Mouse (Mus musculus) lung, embryonic 15.5 days (tissue): ENCODE results near the gene Csdc2. TPM values are rescaled to one million over a fixed set of nuclear protein-coding genes. Genes with fewer than 3 reads are reported as not detected.

ENCODE experiments used
- ATAC-seq: fragments of 200-750 bp; cut with Nextera tagmentation; 2 replicates; pipeline ENCODE4 v1.8.0; 2017; ENCODE audit warnings: moderate number of reproducible peaks, borderline replicate concordance; ENCODE audit not compliant: low FRiP score, low TSS enrichment; ENCODE audit errors: extremely low read depth
- H3K27ac ChIP-seq: fragments of 300-500 bp; sonication (generic); 2 replicates; pipeline ENCODE4 v1.5.1; 2015; ENCODE audit warnings: moderate library complexity, mild to moderate bottlenecking, inconsistent platforms
- H3K27me3 ChIP-seq: fragments of 300-500 bp; sonication (generic); 2 replicates; pipeline ENCODE4 v1.6.1; 2015; ENCODE audit warnings: inconsistent platforms
- H3K36me3 ChIP-seq: fragments of 300-500 bp; sonication (generic); 2 replicates; pipeline ENCODE4 v1.6.1; 2015; ENCODE audit warnings: inconsistent platforms
- H3K4me1 ChIP-seq: fragments of 300-500 bp; sonication (generic); 2 replicates; pipeline ENCODE4 v1.6.1; 2015; ENCODE audit warnings: inconsistent platforms
- H3K4me2 ChIP-seq: fragments of 300-500 bp; sonication (generic); 2 replicates; pipeline ENCODE4 v1.6.1; 2015; ENCODE audit warnings: inconsistent platforms, mild to moderate bottlenecking, moderate library complexity
- H3K4me3 ChIP-seq: fragments of 300-500 bp; sonication (generic); 2 replicates; pipeline ENCODE4 v1.5.1; 2015; ENCODE audit warnings: mild to moderate bottlenecking, inconsistent platforms
- H3K9ac ChIP-seq: fragments of 300-500 bp; sonication (generic); 2 replicates; pipeline ENCODE4 v1.6.1; 2015; ENCODE audit warnings: inconsistent platforms
- H3K9me3 ChIP-seq: fragments of 300-500 bp; sonication (generic); 2 replicates; pipeline ENCODE4 v1.6.1; 2016; ENCODE audit warnings: inconsistent platforms
- WGBS: fragments of 180-500 bp; shearing (Covaris S2); methylation state at CpG from one replicate; pipeline ENCODE4 v1.1.7; 2015; 5-methylcytosine and 5-hydroxymethylcytosine counted together
- polyA plus RNA-seq: library from polyadenylated mRNA; unstranded; fragments of >200 nt; fragmentation: Nextera tagmentation; extraction: Ambion mirVana; gene quantifications from 2 replicates; pipeline ENCODE4 v1.2.1, GENCODE M21; 2015

Gene Csdc2
- polyA plus RNA-seq, 1 experiment from 2014 or later = 11.2 TPM

DNA sequence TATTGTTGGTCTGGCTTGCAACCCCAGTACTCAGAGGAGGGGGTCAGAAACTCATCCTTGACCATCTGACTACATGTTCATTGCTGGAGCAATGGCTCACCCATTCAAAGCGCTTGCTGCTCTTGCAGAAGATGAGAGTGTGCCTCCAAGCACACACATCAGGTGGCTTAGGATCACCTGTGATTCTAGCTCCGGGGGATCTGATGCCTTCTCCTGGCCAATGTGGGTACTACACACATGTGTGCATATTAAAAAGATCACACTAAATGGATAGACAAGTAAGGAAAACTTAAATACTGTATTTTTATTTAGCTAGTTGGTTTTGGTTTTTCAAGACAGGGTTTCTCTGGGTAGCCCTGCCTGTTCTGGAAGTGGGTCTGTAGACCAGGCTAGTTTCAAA, 4.5 kb downstream of the Csdc2 start:
- WGBS = 87% methylated on average over 2 of the region's 2 CpGs
- Histone ChIP-seq H3K4me1 (peaks cover 22% of the 10 kb centered on the region), H3K9ac (no peak overlapping the region), H3K27me3 (peaks cover 7% of the 10 kb centered on the region; the same call in 1 of the 2 replicates), H3K4me2 (no peak overlapping the region), H3K9me3 (no peaks in the 10 kb centered on the region), H3K27ac (no peak overlapping the region), H3K36me3 (no peaks in the 10 kb centered on the region), H3K4me3 (no peak overlapping the region)
- no peak for ATAC-seq

GRCm38 (mm10) chr15:81943176-81943749, 6.7 kb downstream of the Csdc2 start:
- WGBS = 14% methylated on average over 9 of the region's 9 CpGs
- H3K4me2 ChIP-seq = no peak overlapping the region

DNA sequence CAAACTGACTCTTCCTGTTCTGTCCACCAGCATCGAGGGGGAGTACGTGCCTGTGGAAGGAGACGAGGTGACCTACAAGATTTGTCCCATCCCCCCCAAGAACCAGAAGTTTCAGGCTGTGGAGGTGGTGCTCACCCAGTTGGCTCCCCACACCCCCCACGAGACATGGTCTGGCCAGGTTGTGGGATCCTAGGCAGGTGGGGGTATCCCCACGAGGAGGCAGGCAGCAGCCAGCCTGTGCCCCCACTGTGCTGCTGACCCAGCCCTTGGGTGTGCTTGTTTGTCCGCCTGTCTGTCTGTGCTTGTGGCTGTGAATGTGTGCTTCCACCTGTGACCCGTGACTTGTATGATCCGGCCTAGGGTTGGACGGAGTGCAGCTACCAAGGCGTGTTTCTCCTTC, 12.5 kb downstream of the Csdc2 start:
- H3K27me3 ChIP-seq = no peaks in the 10 kb centered on the region
- H3K9me3 ChIP-seq = no peaks in the 10 kb centered on the region
- no peak overlapping the region for H3K27ac ChIP-seq
- H3K4me2 ChIP-seq = no peak overlapping the region
- WGBS = 69% methylated on average over 10 of the region's 10 CpGs
- H3K9ac ChIP-seq = no peak overlapping the region
- H3K4me1 ChIP-seq = no peaks in the 10 kb centered on the region
- H3K36me3 ChIP-seq = peaks cover 4% of the 10 kb centered on the region; the same call in 1 of the 2 replicates
- H3K4me3 ChIP-seq = no peak overlapping the region
- ATAC-seq = no peak

More at GRCm38 (mm10) chr15:81943176-81943749, 6.7 kb downstream of the Csdc2 start:
- H3K27me3 ChIP-seq = no peaks in the 10 kb centered on the region
- no peak for ATAC-seq
- H3K9me3 ChIP-seq = no peaks in the 10 kb centered on the region
- H3K4me1 ChIP-seq = no peaks in the 10 kb centered on the region; the same call in 1 of the 2 replicates
- H3K9ac ChIP-seq = no peak overlapping the region
- no peak overlapping the region for H3K4me3 ChIP-seq
- H3K36me3 ChIP-seq = no peaks in the 10 kb centered on the region
- no peak overlapping the region for H3K27ac ChIP-seq

DNA sequence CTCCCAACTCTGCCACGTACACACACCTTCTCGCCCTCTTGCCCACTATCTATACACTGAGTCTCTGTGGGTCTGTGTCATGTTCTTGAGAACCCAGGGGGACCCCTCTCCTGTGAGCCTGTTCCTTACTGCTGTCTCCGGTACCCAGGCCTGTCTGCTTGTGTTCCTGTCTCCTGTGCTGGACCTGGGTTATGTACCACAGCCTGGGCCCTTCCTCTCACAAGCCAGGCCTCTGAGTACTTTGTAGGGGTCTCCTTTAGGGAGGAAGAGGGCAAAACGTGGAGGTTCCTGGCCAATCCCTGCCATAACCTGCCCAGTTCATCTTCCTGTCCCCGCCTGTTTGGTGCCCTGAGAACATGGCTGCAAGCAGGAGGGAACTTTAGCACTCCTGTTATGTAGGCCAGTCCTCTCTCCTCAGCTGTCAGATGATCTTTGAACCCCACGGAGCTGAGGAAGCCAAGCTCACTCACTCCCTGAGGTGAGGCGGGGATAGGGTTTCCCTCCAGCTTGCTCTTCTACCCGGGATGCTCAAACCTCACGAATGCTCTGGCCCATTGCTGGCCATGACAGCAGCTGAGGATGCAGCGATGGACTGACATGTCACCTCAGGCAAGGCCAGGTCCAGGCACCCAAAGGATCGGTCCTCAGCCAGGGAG, 13.0 kb downstream of the Csdc2 start:
- H3K36me3 ChIP-seq = peaks cover 10% of the 10 kb centered on the region; the same call in 1 of the 2 replicates
- ATAC-seq = no peak
- no peak overlapping the region for H3K27ac ChIP-seq
- no peak overlapping the region for H3K9ac ChIP-seq
- no peaks in the 10 kb centered on the region for H3K4me1 ChIP-seq
- H3K4me2 ChIP-seq = no peak overlapping the region
- no peaks in the 10 kb centered on the region for H3K9me3 ChIP-seq
- H3K4me3 ChIP-seq = no peak overlapping the region
- no peaks in the 10 kb centered on the region for H3K27me3 ChIP-seq
- 70% methylated on average over 11 of the region's 11 CpGs for WGBS

DNA sequence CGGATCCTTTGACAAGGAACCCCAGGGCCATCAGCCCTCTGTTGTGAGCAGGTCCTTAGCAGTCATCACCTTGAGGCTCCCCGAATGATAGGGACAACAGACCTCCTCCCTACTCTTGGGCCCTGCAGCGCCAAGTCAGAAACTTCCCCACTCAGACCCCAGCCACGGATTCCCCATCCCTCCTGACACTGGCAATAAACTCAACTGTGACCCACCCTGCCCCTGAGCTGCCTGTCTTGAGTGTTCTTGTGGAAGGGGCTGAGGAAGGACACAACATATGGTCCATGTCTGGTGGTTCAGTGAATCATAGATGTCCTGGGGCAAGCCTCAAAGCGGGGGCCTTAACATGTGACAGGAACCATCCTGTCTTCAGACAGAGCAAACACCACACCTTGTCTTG, 14.2 kb downstream of the Csdc2 start:
- Histone ChIP-seq H3K4me1 (no peaks in the 10 kb centered on the region), H3K4me3 (no peak overlapping the region), H3K27me3 (no peaks in the 10 kb centered on the region), H3K9ac (no peak overlapping the region), H3K9me3 (no peaks in the 10 kb centered on the region), H3K27ac (no peak overlapping the region), H3K36me3 (peaks cover 15% of the 10 kb centered on the region), H3K4me2 (no peak overlapping the region)
- ATAC-seq = no peak
- 71% methylated on average over 5 of the region's 5 CpGs for WGBS

GRCm38 (mm10) chr15:81951159-81951558, 14.6 kb downstream of the Csdc2 start:
- no peak overlapping the region for H3K27ac ChIP-seq
- H3K9me3 ChIP-seq = no peaks in the 10 kb centered on the region
- H3K4me2 ChIP-seq = no peak overlapping the region
- H3K4me3 ChIP-seq = no peak overlapping the region
- H3K36me3 ChIP-seq = peaks cover 15% of the 10 kb centered on the region
- no peak overlapping the region for H3K9ac ChIP-seq
- H3K27me3 ChIP-seq = no peaks in the 10 kb centered on the region
- H3K4me1 ChIP-seq = no peaks in the 10 kb centered on the region
- WGBS = 73% methylated on average over 9 of the region's 9 CpGs
- no peak for ATAC-seq

DNA sequence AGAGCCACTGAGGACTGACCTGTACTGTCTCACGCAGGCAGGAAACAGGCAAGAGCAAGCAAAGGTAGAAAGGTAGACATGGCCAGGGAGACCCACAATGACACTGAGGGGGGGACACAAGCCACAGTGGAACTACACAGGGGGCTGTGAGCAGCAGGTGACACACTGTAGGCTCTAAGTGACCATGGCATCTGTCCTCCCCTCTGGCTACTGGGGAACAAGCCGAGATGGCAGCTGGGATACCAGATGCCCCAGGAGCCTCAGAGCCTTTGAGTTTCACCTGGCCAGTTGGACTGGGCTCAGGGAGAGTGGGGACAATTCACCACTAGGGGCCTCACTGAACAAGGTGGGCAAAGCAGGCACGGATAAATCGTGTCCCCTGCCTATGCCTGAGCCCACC, 15.8 kb downstream of the Csdc2 start:
- Histone ChIP-seq H3K27me3 (no peaks in the 10 kb centered on the region), H3K9me3 (no peaks in the 10 kb centered on the region), H3K27ac (no peak overlapping the region), H3K4me3 (no peak overlapping the region), H3K36me3 (peaks cover 15% of the 10 kb centered on the region), H3K9ac (no peak overlapping the region), H3K4me2 (no peak overlapping the region), H3K4me1 (no peaks in the 10 kb centered on the region)
- 78% methylated on average over 4 of the region's 4 CpGs for WGBS
- ATAC-seq = no peak

GRCm38 (mm10) chr15:81954151-81954583, 17.6 kb downstream of the Csdc2 start:
- Histone ChIP-seq H3K27ac (no peak overlapping the region), H3K9me3 (no peaks in the 10 kb centered on the region), H3K9ac (no peak overlapping the region), H3K4me1 (no peaks in the 10 kb centered on the region), H3K36me3 (peaks cover 15% of the 10 kb centered on the region), H3K4me2 (no peak overlapping the region), H3K4me3 (no peak overlapping the region), H3K27me3 (no peaks in the 10 kb centered on the region)
- no peak for ATAC-seq
- 93% methylated on average over 9 of the region's 9 CpGs for WGBS

DNA sequence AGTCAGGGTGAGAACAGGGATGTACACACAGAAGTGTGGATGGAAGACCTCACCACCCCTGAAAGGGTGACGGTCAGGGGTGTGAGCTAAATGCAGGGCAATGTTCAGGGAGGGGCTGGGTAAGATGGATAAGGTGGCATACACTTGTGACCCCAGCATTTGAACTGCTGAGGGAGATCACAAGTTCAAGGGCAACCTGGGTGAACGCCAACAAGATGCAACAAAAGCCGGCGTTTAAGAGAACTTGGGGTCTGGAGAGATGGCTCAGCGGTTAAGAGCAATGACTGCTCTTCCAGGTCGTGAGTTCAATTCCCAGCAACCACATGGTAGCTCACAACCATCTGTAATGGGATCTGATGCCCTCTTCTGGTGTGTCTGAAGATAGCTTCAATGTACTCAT, 18.2 kb downstream of the Csdc2 start:
- ATAC-seq = no peak
- Histone ChIP-seq H3K4me1 (no peaks in the 10 kb centered on the region), H3K9ac (no peak overlapping the region), H3K4me2 (no peak overlapping the region), H3K9me3 (no peaks in the 10 kb centered on the region), H3K36me3 (peaks cover 15% of the 10 kb centered on the region), H3K27me3 (no peaks in the 10 kb centered on the region), H3K27ac (no peak overlapping the region), H3K4me3 (no peak overlapping the region)
- 82% methylated on average over 6 of the region's 6 CpGs for WGBS

- ATAC-seq = no peak
- H3K27me3 ChIP-seq = no peaks in the 10 kb centered on the region
- H3K4me2 ChIP-seq = no peak overlapping the region
- H3K9ac ChIP-seq = no peak overlapping the region
- no peak overlapping the region for H3K4me3 ChIP-seq
- no peaks in the 10 kb centered on the region for H3K9me3 ChIP-seq
- peaks cover 15% of the 10 kb centered on the region for H3K36me3 ChIP-seq
- 0 out of 2 replicates have a peak, but pooled peaks cover 3% of the 10 kb centered on the region for H3K4me1 ChIP-seq
- WGBS = 89% methylated on average over 15 of the region's 15 CpGs
- H3K27ac ChIP-seq = no peak overlapping the region
Measured at GRCm38 (mm10) chr15:81955414-81955813, 18.9 kb downstream of the Csdc2 start.

DNA sequence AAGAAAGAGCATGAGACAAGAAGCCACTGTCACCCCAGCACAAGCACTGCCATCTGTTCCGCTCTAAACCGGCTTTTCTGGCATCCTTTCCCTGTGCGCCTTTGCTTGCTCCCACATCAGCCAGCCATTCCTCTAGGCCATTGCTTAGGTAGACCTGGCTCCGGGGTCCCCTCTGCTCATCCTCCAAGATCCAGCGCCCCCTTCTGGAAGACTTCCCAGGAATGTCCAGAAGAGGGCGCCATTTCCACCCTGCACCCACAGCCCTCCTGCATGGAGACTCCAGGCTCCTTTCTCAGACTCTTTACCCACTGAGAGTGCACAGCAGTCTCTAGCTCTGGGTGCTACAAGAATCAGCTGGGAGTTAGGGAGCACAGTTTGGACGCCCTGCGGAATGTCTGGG, 19.9 kb downstream of the Csdc2 start:
- Histone ChIP-seq H3K36me3 (peaks cover 11% of the 10 kb centered on the region), H3K9ac (no peak overlapping the region), H3K27ac (no peak overlapping the region), H3K27me3 (no peaks in the 10 kb centered on the region), H3K4me1 (0 out of 2 replicates have a peak, but pooled peaks cover 4% of the 10 kb centered on the region), H3K4me3 (no peak overlapping the region), H3K4me2 (no peak overlapping the region), H3K9me3 (no peaks in the 10 kb centered on the region)
- no peak for ATAC-seq
- 59% methylated on average over 8 of the region's 8 CpGs for WGBS

GRCm38 (mm10) chr15:81957598-81957997, 21.0 kb downstream of the Csdc2 start:
- Histone ChIP-seq H3K4me1 (0 out of 2 replicates have a peak, but pooled peaks cover 4% of the 10 kb centered on the region), H3K27ac (no peak overlapping the region), H3K27me3 (no peaks in the 10 kb centered on the region), H3K4me2 (no peak overlapping the region), H3K9ac (no peak overlapping the region), H3K4me3 (no peak overlapping the region), H3K36me3 (peaks cover 11% of the 10 kb centered on the region), H3K9me3 (no peaks in the 10 kb centered on the region)
- 79% methylated on average over 11 of the region's 11 CpGs for WGBS
- ATAC-seq = no peak
